Mouse (Mus musculus): ENCODE data around the gene Plin4.

Gene Plin4

DNA sequence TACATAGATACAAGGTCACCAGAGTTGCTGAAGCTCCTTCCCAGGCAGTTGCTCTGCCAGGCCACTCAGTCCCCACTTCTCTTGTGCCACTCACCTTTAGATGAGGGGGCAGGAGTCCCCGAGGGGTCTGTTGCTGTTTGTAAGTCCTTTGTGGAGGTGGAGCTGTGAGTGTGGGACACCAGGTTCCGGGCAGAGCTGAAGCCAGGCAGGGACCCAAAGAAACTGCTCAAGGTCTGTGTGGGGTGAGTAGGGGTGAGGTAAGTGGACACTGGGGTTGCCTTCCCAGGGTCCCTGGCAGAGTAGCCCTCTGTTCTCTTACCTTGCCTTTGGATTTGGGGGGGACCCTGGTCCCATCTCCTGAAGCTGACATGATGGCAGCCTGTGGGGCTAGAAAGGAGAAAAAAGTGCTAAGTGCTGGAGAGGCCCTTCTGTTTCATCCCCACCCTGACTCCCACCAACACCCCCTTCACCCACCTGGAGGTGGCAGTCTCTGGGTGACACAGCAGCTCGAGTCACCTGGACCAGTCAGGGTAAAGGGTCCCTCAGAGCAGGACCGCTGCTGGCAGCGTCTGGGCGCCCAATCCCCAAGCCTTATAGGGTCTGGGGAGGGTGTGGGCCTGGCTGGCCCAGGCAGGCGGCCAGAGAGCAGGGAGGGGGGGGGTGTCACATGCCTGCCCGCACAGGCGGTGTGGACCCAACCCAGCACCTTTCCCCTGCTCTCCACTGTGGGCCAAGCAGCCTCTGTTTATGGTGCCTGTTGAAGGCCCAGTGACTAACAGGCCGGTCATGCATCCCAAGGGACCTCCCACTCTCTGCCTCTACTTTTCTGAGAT is at the start of gene Plin4:
Plin4 (minus strand) TSS at position 585 of the 833 bp plus-strand sequence.
- no peak for DNase-seq (ENCODE audit: low spot score)

GRCm38 (mm10) chr17:56153643-56154042 is 44.0 kb upstream of the Plin4 start:
- peak; percentile 78 for DNase-seq (ENCODE audit: low spot score)

DNA sequence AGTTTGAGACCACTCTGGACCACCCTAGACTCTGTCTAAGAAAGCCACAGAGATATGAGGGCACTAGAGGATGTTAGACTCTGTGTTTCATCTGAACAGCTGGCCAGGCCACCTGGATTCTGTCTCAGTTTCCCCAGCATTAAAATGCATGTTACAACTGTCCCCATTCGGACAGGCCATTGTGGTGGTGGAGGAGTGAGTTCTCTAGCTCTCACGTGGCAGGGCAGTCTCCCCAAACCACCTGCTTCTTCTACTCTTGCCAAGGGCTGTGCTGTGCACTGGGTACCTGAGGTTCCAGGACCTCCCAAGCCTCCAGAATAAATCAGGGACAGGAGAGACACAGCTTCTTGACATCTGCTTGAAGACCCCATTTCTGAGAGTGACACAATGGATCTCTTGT is 40.3 kb upstream of the Plin4 start:
- DNase-seq (ENCODE audit: low spot score): no peak

GRCm38 (mm10) chr17:56148790-56149618 is 39.4 kb upstream of the Plin4 start:
- no peak for DNase-seq (ENCODE audit: low spot score)

GRCm38 (mm10) chr17:56148280-56148679 is 38.7 kb upstream of the Plin4 start:
- DNase-seq (ENCODE audit: low spot score): no peak

DNA sequence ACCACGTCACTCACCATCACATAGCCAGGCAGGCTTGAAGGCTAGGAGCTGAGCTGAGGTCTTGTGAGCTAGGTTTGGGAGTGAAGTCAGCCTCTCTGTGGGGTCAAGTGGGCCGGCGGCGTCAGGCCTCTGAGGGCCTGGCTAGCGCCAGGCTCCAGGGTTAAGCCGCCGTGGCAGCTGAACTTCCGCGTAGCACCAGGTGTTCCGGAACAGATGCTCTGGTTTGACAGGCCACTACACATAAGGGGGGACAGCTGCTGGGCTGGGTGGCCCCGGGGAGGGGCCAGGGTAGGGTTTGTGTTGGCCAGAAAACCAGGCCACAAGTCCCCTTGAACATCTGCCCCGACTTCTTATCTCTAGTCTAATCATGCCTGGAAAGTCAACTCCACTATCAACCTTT is 37.8 kb upstream of the Plin4 start:
- DNase-seq (ENCODE audit: low spot score): no peak

DNA sequence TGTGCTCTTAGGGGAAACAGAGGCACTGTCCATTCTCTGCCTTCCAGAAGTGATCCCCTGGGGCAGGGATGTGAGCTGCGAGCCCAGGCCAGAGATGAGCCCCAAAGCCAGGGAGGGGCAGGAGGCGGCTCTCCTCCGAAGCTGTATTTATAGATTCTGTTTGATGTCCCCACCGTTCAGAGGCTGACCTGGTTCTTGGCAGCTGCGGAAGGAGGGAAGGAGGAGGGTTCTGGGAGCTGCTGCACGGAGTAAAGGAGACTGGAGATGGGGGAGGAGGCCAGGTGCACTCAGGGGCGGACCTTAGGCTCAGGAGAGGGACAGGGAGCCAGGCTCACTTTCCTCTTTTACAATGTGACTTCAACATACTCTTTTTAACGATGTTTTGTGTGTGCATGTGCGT is 36.5 kb upstream of the Plin4 start:
- DNase-seq (ENCODE audit: low spot score): no peak

DNA sequence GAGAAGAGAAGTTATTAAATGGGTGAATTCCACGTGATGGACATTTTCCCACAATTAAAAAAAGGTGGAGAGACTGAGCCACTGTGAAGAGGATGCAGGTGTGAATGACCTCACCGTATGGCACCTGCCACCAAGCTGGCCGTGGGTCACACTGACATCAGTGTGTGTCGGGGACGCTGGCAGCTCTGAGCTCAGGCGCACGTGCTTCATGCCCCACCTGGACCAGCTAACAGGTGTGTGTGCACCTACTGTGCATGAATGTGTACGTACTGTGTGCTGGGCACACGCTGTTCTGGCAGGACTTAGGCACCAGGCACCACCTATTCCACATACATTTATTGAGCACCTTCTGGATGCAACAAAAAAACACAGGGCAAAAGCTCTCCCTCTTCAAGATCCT is 34.9 kb upstream of the Plin4 start:
- no peak for DNase-seq (ENCODE audit: low spot score)

GRCm38 (mm10) chr17:56141702-56142605 is 32.4 kb upstream of the Plin4 start:
- DNase-seq (ENCODE audit: low spot score): no peak

DNA sequence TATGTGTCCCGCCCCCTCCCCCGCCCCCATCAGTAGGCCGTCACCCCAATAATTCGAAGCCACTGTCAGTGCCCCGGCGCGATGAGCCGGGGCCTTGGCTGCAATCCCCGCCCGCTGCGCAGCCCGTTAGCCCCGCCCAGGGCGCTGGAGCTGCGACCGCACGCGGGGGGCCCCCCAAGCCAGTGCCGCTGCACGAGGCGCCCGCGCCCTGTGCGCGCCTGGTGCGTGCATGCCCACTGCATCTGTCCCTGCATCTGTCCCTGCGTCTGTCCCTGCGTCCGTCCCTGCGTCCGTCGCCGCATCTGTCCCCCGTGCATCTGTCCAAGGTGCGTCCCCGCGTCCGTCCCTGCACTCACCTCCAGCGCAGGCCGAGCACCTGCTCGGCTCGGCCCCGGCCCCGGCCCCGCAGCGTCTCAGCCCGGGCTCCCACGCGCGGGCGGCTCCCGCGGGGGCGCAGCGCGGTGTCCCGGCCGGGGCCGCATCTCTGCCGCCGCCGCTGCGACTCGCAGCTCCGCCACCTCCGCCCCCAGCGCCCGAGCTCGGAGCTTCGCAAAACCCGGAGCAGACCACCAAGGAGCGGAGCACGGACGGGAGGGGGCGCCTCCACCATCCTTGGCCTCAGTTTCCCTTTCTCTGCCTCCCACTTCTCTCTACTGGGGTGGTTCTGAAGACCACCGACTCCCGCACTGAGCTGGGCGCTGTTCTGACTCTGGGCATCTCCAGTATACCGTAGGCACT is 30.4 kb upstream of the Plin4 start, which contains the start of gene Sema6b:
Sema6b (minus strand) TSS at position 486 of the 738 bp plus-strand sequence.
- DNase-seq (ENCODE audit: low spot score): peak; percentile 62

DNA sequence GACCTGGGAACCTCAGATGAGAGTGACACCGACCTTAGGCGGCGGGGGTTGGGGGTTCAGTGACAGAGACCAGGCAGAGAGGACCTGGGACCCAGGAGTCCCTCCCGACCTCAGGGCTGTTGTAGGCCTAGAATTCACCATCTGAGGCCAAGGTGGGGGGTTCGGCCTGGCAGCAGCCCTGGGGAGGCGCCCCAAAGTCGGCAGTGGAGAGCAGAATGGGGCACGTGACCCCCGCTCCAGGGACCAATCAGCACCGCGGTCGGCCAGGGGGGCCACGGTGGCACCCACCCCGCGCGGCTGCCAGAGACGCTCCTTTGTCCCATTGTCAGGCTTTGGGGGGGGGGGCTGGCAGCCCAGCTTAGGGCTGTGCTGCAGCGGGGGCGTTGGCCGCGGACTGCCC is 29.8 kb upstream of the Plin4 start:
- no peak for DNase-seq (ENCODE audit: low spot score)

GRCm38 (mm10) chr17:56137839-56138613 is 28.4 kb upstream of the Plin4 start:
- DNase-seq (ENCODE audit: low spot score): no peak

- no peak for DNase-seq (ENCODE audit: low spot score)
These were observed 27.0 kb upstream of the Plin4 start for GRCm38 (mm10) chr17:56136558-56136957.

- peak; percentile 70 for DNase-seq (ENCODE audit: low spot score)
These were observed 24.9 kb upstream of the Plin4 start for GRCm38 (mm10) chr17:56134463-56134971.

DNA sequence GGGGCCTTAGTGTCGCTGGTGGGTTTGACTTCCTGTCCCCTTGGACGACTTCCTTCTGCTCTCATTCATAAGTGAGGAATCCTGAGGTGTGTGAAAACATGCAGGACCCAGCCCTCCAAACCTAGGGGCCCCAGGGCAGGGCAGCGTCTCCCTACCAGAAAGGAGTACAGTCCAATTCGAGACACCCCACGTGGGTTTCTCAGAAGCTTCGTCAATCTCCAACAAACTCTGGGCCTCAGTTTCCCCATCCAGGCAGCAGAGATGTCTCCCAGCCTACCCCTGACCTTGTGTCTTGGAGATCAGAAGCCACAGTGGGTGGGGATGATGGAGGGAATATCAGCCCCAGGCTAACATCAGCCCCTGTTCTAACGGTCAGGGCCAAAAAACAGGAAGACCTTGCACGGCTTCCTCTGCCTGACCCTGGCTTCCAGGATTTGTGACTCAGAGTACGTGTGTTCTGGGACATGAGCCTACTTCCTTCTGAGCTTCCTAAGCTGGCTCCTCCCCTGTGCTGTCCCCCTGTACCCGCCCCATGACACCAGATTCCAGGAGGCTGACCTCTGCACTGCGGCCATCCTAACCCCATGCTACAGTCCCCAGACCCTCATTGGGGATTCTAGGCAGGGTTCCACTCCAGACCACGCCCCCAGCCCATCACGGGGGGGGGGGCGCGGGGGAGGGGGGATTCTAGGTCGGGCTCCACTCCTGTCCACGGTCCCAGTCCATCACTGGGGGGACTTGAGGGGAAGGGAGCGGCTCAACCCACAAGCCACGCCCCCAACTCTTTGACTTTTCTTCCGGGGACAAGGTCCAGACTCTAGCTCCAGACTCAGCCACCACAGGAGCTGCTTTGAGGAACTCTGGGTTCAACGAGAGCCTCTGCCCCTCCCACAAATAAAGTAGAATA is 24.1 kb upstream of the Plin4 start:
- no peak for DNase-seq (ENCODE audit: low spot score)

GRCm38 (mm10) chr17:56132661-56133060 is 23.1 kb upstream of the Plin4 start:
- peak; percentile 54 for DNase-seq (ENCODE audit: low spot score)

- DNase-seq (ENCODE audit: low spot score): peak; percentile 61
These were observed 22.2 kb upstream of the Plin4 start for GRCm38 (mm10) chr17:56131814-56132213.

DNA sequence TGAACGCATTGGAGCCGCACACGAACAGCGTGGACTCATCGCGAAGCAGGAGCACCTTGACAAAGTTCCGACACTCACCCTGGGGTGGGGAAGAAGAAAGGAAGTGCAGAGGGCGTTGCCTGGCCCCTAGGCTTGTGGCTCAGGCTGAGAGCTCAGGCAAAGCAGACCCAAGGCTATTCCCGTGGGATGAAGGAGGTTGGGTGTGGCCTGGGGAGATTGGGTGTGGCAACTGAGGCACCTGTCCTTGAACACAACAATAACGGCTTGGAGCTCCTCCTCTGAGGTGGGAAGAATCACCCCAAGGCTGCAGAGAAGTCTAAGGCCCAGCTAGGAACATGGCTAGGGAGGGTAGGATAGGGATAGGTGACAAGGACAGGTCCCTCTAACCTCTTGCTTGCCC is 21.5 kb upstream of the Plin4 start:
- no peak for DNase-seq (ENCODE audit: low spot score)

DNA sequence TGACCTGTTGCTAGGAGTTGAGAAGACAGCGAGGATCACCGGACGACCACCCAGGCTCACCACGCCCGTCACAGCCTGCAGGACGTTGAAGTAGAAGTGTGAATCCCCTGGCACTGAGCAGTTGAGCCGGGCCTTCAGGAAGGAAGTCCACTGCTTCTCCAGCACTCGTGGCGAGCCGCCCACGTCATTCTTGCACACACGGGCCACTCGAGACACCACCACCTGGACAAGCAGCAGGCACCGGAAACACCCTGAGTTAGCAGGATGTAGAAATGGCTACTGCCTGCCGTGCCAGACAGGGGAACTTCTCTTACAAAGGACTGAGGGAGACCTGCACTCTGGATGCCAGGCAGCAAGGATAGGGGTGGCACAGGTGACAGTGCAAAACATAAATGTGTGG is 18.6 kb upstream of the Plin4 start:
- no peak for DNase-seq (ENCODE audit: low spot score)

Measured in ovary, postnatal 36 days (tissue).